Mouse (Mus musculus) CH12.LX (cell line): ENCODE results near the gene Eps15. TPM values are rescaled to one million over a fixed set of nuclear protein-coding genes. Genes with fewer than 3 reads are reported as not detected.

Experiments used
- DNase-seq: peaks from one replicate; pipeline ENCODE4 v3.0.0-alpha.2; 2013; ENCODE audit errors: extremely low read depth
- H3K27ac ChIP-seq: 2 replicates; pipeline ENCODE4 v1.5.1; 2012; ENCODE audit warnings: low read depth, mild to moderate bottlenecking, control low read depth, moderate library complexity; ENCODE audit not compliant: insufficient read depth
- H3K27me3 ChIP-seq: replicated peaks from 2 replicates; pipeline ENCODE3; 2012; ENCODE audit warnings: inconsistent platforms
- H3K36me3 ChIP-seq, 2 experiments: replicated peaks in 1 of 2; 2 replicates each; pipeline versions ENCODE3 to v1.6.1; 2012; ENCODE audit warnings: inconsistent platforms in 1 of 2, low read length in 1 of 2, mild to moderate bottlenecking in 1 of 2, mixed read lengths in 1 of 2, moderate library complexity in 1 of 2; ENCODE audit not compliant: control insufficient read depth in 1 of 2, insufficient read depth in 1 of 2
- H3K4me1 ChIP-seq, 2 experiments: 2 replicates each; pipeline ENCODE4 v1.6.1; 2012; ENCODE audit warnings: inconsistent platforms in 1 of 2, moderate library complexity in 1 of 2; ENCODE audit not compliant: insufficient read depth in 2 of 2, control insufficient read depth in 1 of 2
- H3K4me2 ChIP-seq: 2 replicates; pipeline ENCODE4 v1.6.1; 2012; ENCODE audit warnings: low read depth, mild to moderate bottlenecking, control low read depth; ENCODE audit not compliant: poor library complexity, insufficient read depth, severe bottlenecking
- H3K4me3 ChIP-seq, 3 experiments: fragments of 150-350 bp in 1 of 3; sonication (generic) in 1 of 3; replicated peaks in 1 of 3; 2 replicates each; pipeline versions ENCODE3 to v1.5.1; 2011 to 2012; ENCODE audit warnings: low read depth in 2 of 3, low read length in 2 of 3, mild to moderate bottlenecking in 2 of 3, moderate library complexity in 2 of 3, control low read depth in 1 of 3, improper control_type of control experiment in 1 of 3, inconsistent platforms in 1 of 3, mixed read lengths in 1 of 3; ENCODE audit not compliant: poor library complexity in 1 of 3
- H3K79me2 ChIP-seq: replicated peaks from 2 replicates; pipeline ENCODE4 v1.6.1; 2012; ENCODE audit warnings: mild to moderate bottlenecking, moderate library complexity; ENCODE audit not compliant: control insufficient read depth, poor library complexity, insufficient read depth, severe bottlenecking; ENCODE audit errors: extremely low read depth
- H3K9ac ChIP-seq: 2 replicates; pipeline ENCODE4 v1.6.1; 2012; ENCODE audit warnings: low read depth, mild to moderate bottlenecking, control low read depth, moderate library complexity; ENCODE audit not compliant: insufficient read depth
- H3K9me3 ChIP-seq: replicated peaks from 2 replicates; pipeline ENCODE3; 2012; ENCODE audit warnings: low read length, inconsistent platforms, mixed read lengths
- BHLHE40 ChIP-seq: IDR thresholded peaks from 2 replicates; pipeline ENCODE4 v1.6.1; 2011; ENCODE audit warnings: mild to moderate bottlenecking, low read depth, low read length, improper control_type of control experiment
- CHD1 ChIP-seq: IDR thresholded peaks from 2 replicates; pipeline ENCODE4 v1.6.1; 2012; ENCODE audit warnings: low read depth, low read length, improper control_type of control experiment, inconsistent platforms
- CHD2 ChIP-seq: IDR thresholded peaks from 2 replicates; pipeline ENCODE4 v1.6.1; 2011; ENCODE audit warnings: low read length, improper control_type of control experiment
- CTCF ChIP-seq, 2 experiments: IDR thresholded peaks in 1 of 2; conservative IDR thresholded peaks in 1 of 2; 2 replicates each; pipeline ENCODE4 v1.5.1; 2011 to 2012; ENCODE audit warnings: low read depth in 2 of 2, low read length in 2 of 2, improper control_type of control experiment in 1 of 2, inconsistent platforms in 1 of 2, mild to moderate bottlenecking in 1 of 2, moderate library complexity in 1 of 2
- E2F4 ChIP-seq: IDR thresholded peaks from 2 replicates; pipeline ENCODE4 v1.6.1; 2011; ENCODE audit warnings: low read depth, low read length, improper control_type of control experiment; ENCODE audit not compliant: insufficient replicate concordance
- ELF1 ChIP-seq: IDR thresholded peaks from 2 replicates; pipeline ENCODE4 v1.6.1; 2014; ENCODE audit warnings: low read depth, mild to moderate bottlenecking, inconsistent platforms, low read length, improper control_type of control experiment
- EP300 ChIP-seq: IDR thresholded peaks from 2 replicates; pipeline ENCODE4 v1.6.1; 2011; ENCODE audit warnings: low read length, improper control_type of control experiment
- ETS1 ChIP-seq: conservative IDR thresholded peaks from 2 replicates; pipeline ENCODE4 v1.6.1; 2012; ENCODE audit warnings: low read depth, mild to moderate bottlenecking, inconsistent platforms, low read length, improper control_type of control experiment, moderate library complexity
- GABPA ChIP-seq: IDR thresholded peaks from 2 replicates; pipeline ENCODE4 v1.6.1; 2012; ENCODE audit warnings: low read depth, low read length, improper control_type of control experiment, inconsistent platforms; ENCODE audit not compliant: insufficient replicate concordance
- HCFC1 ChIP-seq: IDR thresholded peaks from 2 replicates; pipeline ENCODE4 v1.6.1; 2012; ENCODE audit warnings: low read depth, mild to moderate bottlenecking, inconsistent platforms, low read length, improper control_type of control experiment
- IRF4 ChIP-seq: IDR thresholded peaks from 2 replicates; pipeline ENCODE4 v1.6.1; 2014; ENCODE audit warnings: low read depth, mild to moderate bottlenecking, inconsistent platforms, low read length, improper control_type of control experiment
- JUN ChIP-seq: IDR thresholded peaks from 2 replicates; pipeline ENCODE4 v1.6.1; 2011; ENCODE audit warnings: low read depth, mild to moderate bottlenecking, low read length, improper control_type of control experiment, moderate library complexity; ENCODE audit not compliant: insufficient read depth
- JUND ChIP-seq: conservative IDR thresholded peaks from 2 replicates; pipeline ENCODE4 v1.6.1; 2011; ENCODE audit warnings: low read depth, low read length, improper control_type of control experiment
- KAT2A ChIP-seq: IDR thresholded peaks from 2 replicates; pipeline ENCODE4 v1.6.1; 2012; ENCODE audit warnings: low read length, improper control_type of control experiment, inconsistent platforms; ENCODE audit not compliant: insufficient replicate concordance
- MAFK ChIP-seq: IDR thresholded peaks from 2 replicates; pipeline ENCODE4 v1.6.1; 2011; ENCODE audit warnings: low read length, improper control_type of control experiment; ENCODE audit not compliant: insufficient replicate concordance
- MAX ChIP-seq: IDR thresholded peaks from 2 replicates; pipeline ENCODE4 v1.6.1; 2011; ENCODE audit warnings: low read length, improper control_type of control experiment
- MAZ ChIP-seq: IDR thresholded peaks from 2 replicates; pipeline ENCODE4 v1.6.1; 2012; ENCODE audit warnings: low read depth, mild to moderate bottlenecking, inconsistent platforms, low read length, improper control_type of control experiment, moderate library complexity
- MEF2A ChIP-seq: IDR thresholded peaks from 2 replicates; pipeline ENCODE4 v1.6.1; 2014; ENCODE audit warnings: low read depth, mild to moderate bottlenecking, inconsistent platforms, low read length, improper control_type of control experiment, borderline replicate concordance
- MXI1 ChIP-seq: IDR thresholded peaks from 2 replicates; pipeline ENCODE4 v1.6.1; 2011; ENCODE audit warnings: mild to moderate bottlenecking, low read depth, low read length, improper control_type of control experiment
- MYC ChIP-seq: IDR thresholded peaks from 2 replicates; pipeline ENCODE4 v1.6.1; 2011; ENCODE audit warnings: low read depth, mild to moderate bottlenecking, improper control_type of control experiment, low read length
- NELFE ChIP-seq: IDR thresholded peaks from 2 replicates; pipeline ENCODE4 v1.6.1; 2011; ENCODE audit warnings: low read depth, low read length, improper control_type of control experiment
- NRF1 ChIP-seq: IDR thresholded peaks from 2 replicates; pipeline ENCODE4 v1.6.1; 2014; ENCODE audit warnings: low read depth, mild to moderate bottlenecking, inconsistent platforms, low read length, improper control_type of control experiment, moderate library complexity
- PAX5 ChIP-seq: IDR thresholded peaks from 2 replicates; pipeline ENCODE4 v1.6.1; 2012; ENCODE audit warnings: low read length, inconsistent platforms, mixed read lengths
- POLR2A ChIP-seq: IDR thresholded peaks from 2 replicates; pipeline ENCODE4 v1.6.1; 2011; ENCODE audit warnings: low read depth, mild to moderate bottlenecking, improper control_type of control experiment, low read length
- POLR2AphosphoS2 ChIP-seq: IDR thresholded peaks from 2 replicates; pipeline ENCODE4 v1.6.1; 2011; ENCODE audit warnings: low read depth, low read length, improper control_type of control experiment
- RAD21 ChIP-seq: IDR thresholded peaks from 2 replicates; pipeline ENCODE4 v1.6.1; 2011; ENCODE audit warnings: low read depth, mild to moderate bottlenecking, low read length, improper control_type of control experiment, moderate library complexity
- RCOR1 ChIP-seq: conservative IDR thresholded peaks from 2 replicates; pipeline ENCODE4 v1.6.1; 2012; ENCODE audit warnings: low read depth, mild to moderate bottlenecking, inconsistent platforms, low read length, improper control_type of control experiment
- SIN3A ChIP-seq: IDR thresholded peaks from 2 replicates; pipeline ENCODE4 v1.6.1; 2012; ENCODE audit warnings: low read length, improper control_type of control experiment, inconsistent platforms
- SMC3 ChIP-seq: IDR thresholded peaks from 2 replicates; pipeline ENCODE4 v1.6.1; 2011; ENCODE audit warnings: low read depth, low read length, improper control_type of control experiment
- TBP ChIP-seq: conservative IDR thresholded peaks from 2 replicates; pipeline ENCODE4 v1.6.1; 2011; ENCODE audit warnings: low read depth, low read length, improper control_type of control experiment
- TCF12 ChIP-seq: IDR thresholded peaks from 2 replicates; pipeline ENCODE4 v1.6.1; 2014; ENCODE audit warnings: low read depth, mild to moderate bottlenecking, inconsistent platforms, low read length, improper control_type of control experiment
- UBTF ChIP-seq: IDR thresholded peaks from 2 replicates; pipeline ENCODE4 v1.6.1; 2012; ENCODE audit warnings: low read depth, mild to moderate bottlenecking, inconsistent platforms, low read length, improper control_type of control experiment, moderate library complexity
- USF1 ChIP-seq: IDR thresholded peaks from 2 replicates; pipeline ENCODE4 v1.6.1; 2014; ENCODE audit warnings: low read depth, mild to moderate bottlenecking, inconsistent platforms, low read length, improper control_type of control experiment
- USF2 ChIP-seq: conservative IDR thresholded peaks from 2 replicates; pipeline ENCODE4 v1.6.1; 2011; ENCODE audit warnings: low read depth, low read length, improper control_type of control experiment
- ZC3H11A ChIP-seq: IDR thresholded peaks from 2 replicates; pipeline ENCODE4 v1.6.1; 2012; ENCODE audit warnings: low read depth, mild to moderate bottlenecking, inconsistent platforms, low read length, improper control_type of control experiment
- ZKSCAN1 ChIP-seq: IDR thresholded peaks from 2 replicates; pipeline ENCODE4 v1.6.1; 2012; ENCODE audit warnings: low read depth, inconsistent platforms, low read length, improper control_type of control experiment, borderline replicate concordance
- ZMIZ1 ChIP-seq: IDR thresholded peaks from 2 replicates; pipeline ENCODE4 v1.6.1; 2012; ENCODE audit warnings: low read depth, mild to moderate bottlenecking, inconsistent platforms, low read length, improper control_type of control experiment
- ZNF384 ChIP-seq: IDR thresholded peaks from 2 replicates; pipeline ENCODE4 v1.6.1; 2012; ENCODE audit warnings: low read depth, low read length, improper control_type of control experiment, inconsistent platforms
- dilution Hi-C: fragments of 300-500 bp; cut with MboI; formaldehyde crosslinking; loops from 2 replicates; pipeline ENCODE4 v1.14.3; 2020; ENCODE audit warnings: low sequenced_read_pairs; ENCODE audit not compliant: extremely low pct_unique_long_range_greater_than_20kb, extremely low pct_ligation_motif_present
- in situ Hi-C: fragments of 300-500 bp; cut with MboI; formaldehyde crosslinking; loops from 3 replicates; pipeline ENCODE4 v1.14.3; 2019; ENCODE audit warnings: low sequenced_read_pairs, low pct_ligation_motif_present, low pct_unique_long_range_greater_than_20kb, mixed read lengths
- polyA plus RNA-seq: library from polyadenylated mRNA; unstranded; fragments of >175 nt; gene quantifications from 2 replicates; pipeline ENCODE4 v1.2.1, GENCODE M21; 2012; ENCODE audit warnings: low read depth; ENCODE audit not compliant: insufficient read length
- total RNA-seq, 2 experiments: library from RNA; depleted of rRNA; stranded (reverse); fragments of 300-350 nt in 1 of 2; fragments of >200 nt in 1 of 2; gene quantifications; 2 replicates each; pipeline ENCODE4 v1.2.3; 2012 to 2014

The Eps15 gene
- total and polyA plus RNA-seq, 3 experiments, result 23.4 to 60.4 (median 39.6) TPM

GRCm38 (mm10) chr4:109430854-109431253 lies 150.8 kb downstream of the Eps15 start:
- peaks cover 8 to 32% of the 10 kb centered on the region in 2 experiments for H3K4me1 ChIP-seq
- H3K79me2 ChIP-seq, result no peaks in the 10 kb centered on the region
- peak overlapping the region; percentile 43 for H3K4me2 ChIP-seq
- TF ChIP-seq GABPA (no peak), TBP (no peak), NRF1 (peak; percentile 51; the same call in 1 of the 2 replicates), CHD2 (no peak), ZMIZ1 (no peak), RAD21 (peak; percentile 80), USF1 (no peak), CHD1 (no peak), ZKSCAN1 (no peak), ZNF384 (no peak), JUN (no peak), TCF12 (peak; percentile 63; the same call in 1 of the 2 replicates), SMC3 (peak; percentile 81), E2F4 (no peak), RCOR1 (no peak), KAT2A (no peak), MXI1 (peak; percentile 52; the same call in 1 of the 2 replicates), ZC3H11A (no peak; the same call in 1 of the 2 replicates), POLR2A (no peak), USF2 (no peak), MAX (peak; percentile 68), MYC (no peak; the same call in 1 of the 2 replicates), EP300 (no peak), IRF4 (peak; percentile 65; the same call in 1 of the 2 replicates), MEF2A (0 out of 2 replicates have a peak, but pooled peaks have one; percentile 34), ETS1 (no peak), MAZ (peak; percentile 49; the same call in 1 of the 2 replicates), MAFK (no peak), BHLHE40 (peak; percentile 52; the same call in 1 of the 2 replicates), CTCF (conservative IDR thresholded peaks at IDR 0.05 in 1 of 2, IDR thresholded peaks at IDR 0.05 in 1 of 2; ENCODE audit: low read depth in 2 of 2, low read length in 2 of 2) (peak; percentile 56 to 92; a peak in 3 of 4 replicates), PAX5 (no peak), POLR2AphosphoS2 (no peak), ELF1 (peak; percentile 56), UBTF (peak; percentile 79; the same call in 1 of the 2 replicates), HCFC1 (no peak), SIN3A (no peak), JUND (no peak), NELFE (no peak)
- H3K9me3 ChIP-seq, result no peaks in the 10 kb centered on the region
- peak overlapping the region; percentile 54; the same call in 1 of the 2 replicates for H3K27ac ChIP-seq
- dilution Hi-C loops (no loop called here), in situ Hi-C loops (no loop called here)
- H3K4me3 ChIP-seq, result peak overlapping the region in 2 of 3 experiments; percentile 12 to 44
- H3K36me3 ChIP-seq, result no peaks in the 10 kb centered on the region
- DNase-seq, result peak; percentile 95
- H3K9ac ChIP-seq, result no peak overlapping the region
- no peaks in the 10 kb centered on the region for H3K27me3 ChIP-seq
